Mouse (Mus musculus) midbrain, embryonic 13.5 days (tissue): ENCODE measurements around the gene Olfr545. TPM values are rescaled to one million over a fixed set of nuclear protein-coding genes. Genes with fewer than 3 reads are reported as not detected.

Source experiments
- ATAC-seq: fragments of 200-750 bp; cut with Nextera tagmentation; 2 replicates; pipeline ENCODE4 v1.8.0; 2017; ENCODE audit warnings: mild to moderate bottlenecking, moderate TSS enrichment, moderate library complexity
- H3K27ac ChIP-seq: fragments of 300-500 bp; sonication (generic); 2 replicates; pipeline ENCODE4 v1.5.1; 2015; ENCODE audit warnings: inconsistent platforms, mild to moderate bottlenecking, moderate library complexity
- H3K27me3 ChIP-seq: fragments of 300-500 bp; sonication (generic); 2 replicates; pipeline ENCODE4 v1.6.1; 2015; ENCODE audit warnings: mild to moderate bottlenecking, inconsistent platforms
- H3K36me3 ChIP-seq: fragments of 300-500 bp; sonication (generic); 2 replicates; pipeline ENCODE4 v1.6.1; 2015; ENCODE audit warnings: mild to moderate bottlenecking, inconsistent platforms
- H3K4me1 ChIP-seq: fragments of 300-500 bp; sonication (generic); replicated peaks from 2 replicates; pipeline ENCODE4 v1.6.1; 2015; ENCODE audit warnings: inconsistent platforms
- H3K4me2 ChIP-seq: fragments of 300-500 bp; sonication (generic); replicated peaks from 2 replicates; pipeline ENCODE4 v1.6.1; 2015; ENCODE audit warnings: moderate library complexity, mild to moderate bottlenecking, inconsistent platforms
- H3K4me3 ChIP-seq: fragments of 300-500 bp; sonication (generic); replicated peaks from 2 replicates; pipeline ENCODE4 v1.5.1; 2015; ENCODE audit warnings: mild to moderate bottlenecking, inconsistent platforms
- H3K9ac ChIP-seq: fragments of 300-500 bp; sonication (generic); replicated peaks from 2 replicates; pipeline ENCODE4 v1.6.1; 2015; ENCODE audit warnings: mild to moderate bottlenecking, inconsistent platforms
- H3K9me3 ChIP-seq: fragments of 300-500 bp; sonication (generic); 2 replicates; pipeline ENCODE4 v1.6.1; 2016; ENCODE audit warnings: mild to moderate bottlenecking, inconsistent platforms
- WGBS: fragments of 180-500 bp; shearing (Covaris S2); methylation state at CpG from one replicate; pipeline ENCODE4 v1.1.7; 2015; 5-methylcytosine and 5-hydroxymethylcytosine counted together
- polyA plus RNA-seq: library from polyadenylated mRNA; unstranded; fragments of >200 nt; fragmentation: Nextera tagmentation; extraction: Ambion mirVana; gene quantifications from 2 replicates; pipeline ENCODE4 v1.2.1, GENCODE M21; 2015

The Olfr545 gene
- polyA plus RNA-seq, 1 experiment from 2014 or later = 0.30 TPM

GRCm38 (mm10) chr7:102478425-102478824 lies 20.9 kb downstream of the Olfr545 start:
- Histone ChIP-seq H3K4me3 (no peak overlapping the region), H3K27ac (no peak overlapping the region), H3K4me2 (no peak overlapping the region), H3K9ac (no peak overlapping the region), H3K9me3 (no peaks in the 10 kb centered on the region), H3K27me3 (no peaks in the 10 kb centered on the region), H3K36me3 (no peaks in the 10 kb centered on the region; the same call in none of the 2 replicates), H3K4me1 (no peaks in the 10 kb centered on the region)
- no peak for ATAC-seq
- 92% methylated on average over 4 of the region's 4 CpGs for WGBS

DNA sequence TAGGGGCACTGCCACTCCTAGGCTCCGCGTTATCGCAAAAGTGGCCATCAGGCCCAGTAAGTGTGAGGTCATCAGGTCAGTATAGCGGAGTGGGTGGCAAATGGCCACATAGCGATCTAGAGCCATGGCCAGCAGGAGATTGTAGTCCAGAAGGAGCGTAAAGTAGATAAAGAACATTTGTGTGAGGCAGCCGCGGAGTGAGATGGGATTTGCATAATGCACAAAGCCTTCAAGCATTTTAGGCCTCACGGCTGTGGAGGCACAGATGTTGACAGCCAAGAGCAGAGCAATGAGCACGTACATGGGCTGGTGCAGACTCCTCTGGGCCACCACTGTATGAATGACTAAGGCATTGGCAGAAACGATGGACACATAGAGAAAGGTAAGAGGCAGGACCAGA lies 22.0 kb downstream of the Olfr545 start:
- Histone ChIP-seq H3K36me3 (no peaks in the 10 kb centered on the region; the same call in 1 of the 2 replicates), H3K4me1 (no peaks in the 10 kb centered on the region), H3K27me3 (no peaks in the 10 kb centered on the region), H3K9me3 (no peaks in the 10 kb centered on the region), H3K4me3 (no peak overlapping the region), H3K27ac (no peak overlapping the region), H3K4me2 (no peak overlapping the region), H3K9ac (no peak overlapping the region)
- 68% methylated on average over 11 of the region's 11 CpGs for WGBS
- no peak for ATAC-seq

DNA sequence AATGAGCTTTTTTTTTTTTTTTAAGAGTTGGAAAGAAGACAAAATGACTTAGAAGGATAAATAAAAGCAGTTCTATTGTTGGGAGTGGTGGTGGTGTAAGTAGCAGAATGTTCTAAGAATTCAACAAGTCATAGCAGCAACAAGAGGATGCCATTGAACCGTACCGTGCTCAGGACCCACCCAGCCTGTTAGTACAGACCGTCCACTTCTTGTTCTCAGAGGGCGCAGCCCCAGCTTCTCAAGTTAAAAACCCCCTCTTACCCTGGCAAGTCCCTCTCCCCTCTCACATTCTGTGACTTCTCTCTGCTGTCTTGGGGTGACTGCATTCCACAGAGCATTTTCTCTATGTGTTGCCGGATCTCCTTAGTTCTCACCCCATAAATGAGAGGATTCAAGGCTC lies 22.8 kb downstream of the Olfr545 start:
- no peak for ATAC-seq
- no peak overlapping the region for H3K4me2 ChIP-seq
- no peaks in the 10 kb centered on the region; the same call in 1 of the 2 replicates for H3K36me3 ChIP-seq
- no peak overlapping the region for H3K9ac ChIP-seq
- no peaks in the 10 kb centered on the region for H3K27me3 ChIP-seq
- H3K4me3 ChIP-seq = no peak overlapping the region
- 98% methylated on average over 5 of the region's 5 CpGs for WGBS
- H3K4me1 ChIP-seq = no peaks in the 10 kb centered on the region
- H3K27ac ChIP-seq = no peak overlapping the region
- no peaks in the 10 kb centered on the region for H3K9me3 ChIP-seq

- ATAC-seq = no peak
- H3K9ac ChIP-seq = no peak overlapping the region
- H3K4me1 ChIP-seq = no peaks in the 10 kb centered on the region
- H3K36me3 ChIP-seq = peaks cover 21% of the 10 kb centered on the region
- no peaks in the 10 kb centered on the region for H3K9me3 ChIP-seq
- no peak overlapping the region for H3K4me2 ChIP-seq
- no peak overlapping the region for H3K4me3 ChIP-seq
- H3K27ac ChIP-seq = no peak overlapping the region
- no peaks in the 10 kb centered on the region for H3K27me3 ChIP-seq
- WGBS = 80% methylated on average over 5 of the region's 5 CpGs
Measured at GRCm38 (mm10) chr7:102472675-102473074, 26.7 kb downstream of the Olfr545 start.

GRCm38 (mm10) chr7:102467566-102467965 lies 31.8 kb downstream of the Olfr545 start:
- no peak overlapping the region for H3K27ac ChIP-seq
- no peaks in the 10 kb centered on the region for H3K9me3 ChIP-seq
- no peak overlapping the region for H3K4me2 ChIP-seq
- H3K9ac ChIP-seq = no peak overlapping the region
- no peak overlapping the region for H3K4me3 ChIP-seq
- H3K4me1 ChIP-seq = no peaks in the 10 kb centered on the region
- no peaks in the 10 kb centered on the region for H3K27me3 ChIP-seq
- 85% methylated on average over 8 of the region's 8 CpGs for WGBS
- no peak for ATAC-seq
- peaks cover 69% of the 10 kb centered on the region for H3K36me3 ChIP-seq

- 77% methylated on average over 5 of the region's 5 CpGs for WGBS
- Histone ChIP-seq H3K4me1 (no peaks in the 10 kb centered on the region), H3K27me3 (no peaks in the 10 kb centered on the region), H3K9me3 (no peaks in the 10 kb centered on the region), H3K9ac (no peak overlapping the region), H3K4me2 (no peak overlapping the region), H3K27ac (no peak overlapping the region), H3K4me3 (no peak overlapping the region), H3K36me3 (peaks cover 85% of the 10 kb centered on the region)
- no peak for ATAC-seq
Measured at GRCm38 (mm10) chr7:102458618-102459380, 40.6 kb downstream of the Olfr545 start.

DNA sequence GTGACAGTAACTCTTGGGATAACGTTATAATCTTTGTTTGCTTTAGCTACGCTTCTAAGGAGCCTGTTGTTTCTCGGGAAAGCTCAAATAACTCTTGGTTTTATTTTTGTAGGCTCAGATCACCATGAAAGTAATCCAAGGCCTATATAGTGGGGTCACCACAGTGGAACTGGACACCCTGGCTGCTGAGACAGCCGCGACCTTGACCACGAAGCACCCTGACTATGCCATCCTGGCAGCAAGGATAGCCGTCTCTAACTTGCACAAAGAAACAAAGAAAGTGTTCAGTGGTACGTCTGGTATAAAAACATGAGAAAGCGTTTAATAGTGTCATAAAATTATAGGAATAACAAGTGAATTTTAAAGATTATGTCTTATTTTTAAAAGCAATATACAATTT lies 52.9 kb downstream of the Olfr545 start:
- ATAC-seq = no peak
- Histone ChIP-seq H3K4me1 (peaks cover 24% of the 10 kb centered on the region), H3K9ac (no peak overlapping the region), H3K4me2 (no peak overlapping the region), H3K9me3 (no peaks in the 10 kb centered on the region), H3K27ac (no peak overlapping the region), H3K4me3 (no peak overlapping the region), H3K36me3 (peaks cover 57% of the 10 kb centered on the region), H3K27me3 (no peaks in the 10 kb centered on the region)
- 96% methylated on average over 9 of the region's 9 CpGs for WGBS

- Histone ChIP-seq H3K9ac (no peak overlapping the region), H3K4me2 (no peak overlapping the region), H3K4me1 (peaks cover 24% of the 10 kb centered on the region), H3K27me3 (peaks cover 5% of the 10 kb centered on the region), H3K27ac (no peak overlapping the region), H3K4me3 (no peak overlapping the region), H3K9me3 (no peaks in the 10 kb centered on the region), H3K36me3 (peaks cover 39% of the 10 kb centered on the region)
- 93% methylated on average over 2 of the region's 2 CpGs for WGBS
- no peak for ATAC-seq
Measured at GRCm38 (mm10) chr7:102444301-102444700, 55.1 kb downstream of the Olfr545 start.

DNA sequence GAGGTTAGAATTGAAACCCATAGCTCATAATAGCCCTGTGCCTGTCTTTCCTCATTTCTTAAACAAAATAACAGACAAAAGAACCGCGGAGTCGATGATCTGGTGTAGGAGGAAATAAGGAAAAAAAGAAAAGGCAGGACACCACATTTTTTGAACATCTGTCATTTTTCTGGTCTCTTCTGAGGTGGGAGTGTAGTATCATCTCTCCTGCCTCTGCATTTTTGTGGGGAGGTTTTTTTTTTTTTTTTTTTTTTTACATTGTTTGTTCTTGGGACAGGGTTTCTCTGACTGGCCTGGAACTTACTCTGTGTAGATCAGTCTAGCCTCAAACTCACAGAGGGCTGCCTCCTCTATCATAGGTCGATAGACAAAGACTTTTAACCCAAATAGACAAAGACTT lies 56.9 kb downstream of the Olfr545 start:
- Histone ChIP-seq H3K9me3 (no peaks in the 10 kb centered on the region), H3K4me1 (peaks cover 24% of the 10 kb centered on the region), H3K27ac (no peak overlapping the region; the same call in 1 of the 2 replicates), H3K27me3 (peaks cover 18% of the 10 kb centered on the region), H3K4me3 (peak overlapping the region; percentile 89), H3K9ac (peak overlapping the region; percentile 85), H3K36me3 (peaks cover 27% of the 10 kb centered on the region), H3K4me2 (peak overlapping the region; percentile 79)
- no peak for ATAC-seq
- WGBS = 0% methylated on average over 4 of the region's 4 CpGs

GRCm38 (mm10) chr7:102441657-102442391 lies 57.5 kb downstream of the Olfr545 start, which contains the start of gene Rrm1:
Rrm1 (plus strand) TSS chr7:102441695.
- Histone ChIP-seq H3K27me3 (peaks cover 18% of the 10 kb centered on the region), H3K9ac (peak within 1 kb of the TSS; percentile 85), H3K4me1 (peaks cover 24% of the 10 kb centered on the region), H3K36me3 (peaks cover 22% of the 10 kb centered on the region), H3K9me3 (no peaks in the 10 kb centered on the region), H3K27ac (peak within 1 kb of the TSS; percentile 69; the same call in 1 of the 2 replicates), H3K4me3 (peak within 1 kb of the TSS; percentile 89), H3K4me2 (peak within 1 kb of the TSS; percentile 79)
- ATAC-seq = peak; percentile 99
- under 1% methylated on average over 56 of the region's 56 CpGs for WGBS
